Mouse (Mus musculus) MEL (cell line): Measurements from ENCODE around the gene Ergic1. TPM values are rescaled to one million over a fixed set of nuclear protein-coding genes. Genes with fewer than 3 reads are reported as not detected.

Experiments used
- CHD1 ChIP-seq: IDR thresholded peaks from 2 replicates; pipeline ENCODE4 v1.6.1; 2012; ENCODE audit warnings: low read depth, mild to moderate bottlenecking, inconsistent platforms, low read length, improper control_type of control experiment
- E2F4 ChIP-seq: IDR thresholded peaks from 2 replicates; pipeline ENCODE4 v1.6.1; 2011; ENCODE audit warnings: low read depth, low read length, improper control_type of control experiment, borderline replicate concordance
- ELF1 ChIP-seq: IDR thresholded peaks from 2 replicates; pipeline ENCODE4 v1.6.1; 2014; ENCODE audit warnings: low read depth, mild to moderate bottlenecking, inconsistent platforms, low read length, improper control_type of control experiment, moderate library complexity
- KAT2A ChIP-seq: conservative IDR thresholded peaks from 2 replicates; pipeline ENCODE4 v1.6.1; 2012; ENCODE audit warnings: low read depth, low read length, improper control_type of control experiment, inconsistent platforms
- MAX ChIP-seq: IDR thresholded peaks from 2 replicates; pipeline ENCODE4 v1.6.1; 2011; ENCODE audit warnings: low read length, improper control_type of control experiment
- MAZ ChIP-seq: IDR thresholded peaks from 2 replicates; pipeline ENCODE4 v1.6.1; 2012; ENCODE audit warnings: low read depth, mild to moderate bottlenecking, inconsistent platforms, low read length, improper control_type of control experiment
- MXI1 ChIP-seq: IDR thresholded peaks from 2 replicates; pipeline ENCODE4 v1.6.1; 2011; ENCODE audit warnings: mild to moderate bottlenecking, low read depth, low read length, improper control_type of control experiment
- MYB ChIP-seq: IDR thresholded peaks from 2 replicates; pipeline ENCODE4 v1.6.1; 2011; ENCODE audit warnings: mild to moderate bottlenecking, low read depth, low read length, improper control_type of control experiment
- POLR2AphosphoS2 ChIP-seq: IDR thresholded peaks from 2 replicates; pipeline ENCODE4 v1.6.1; 2011; ENCODE audit warnings: low read length, improper control_type of control experiment
- RAD21 ChIP-seq: IDR thresholded peaks from 2 replicates; pipeline ENCODE4 v1.6.1; 2011; ENCODE audit warnings: mild to moderate bottlenecking, low read depth, low read length, improper control_type of control experiment
- RCOR1 ChIP-seq: IDR thresholded peaks from 2 replicates; pipeline ENCODE4 v1.6.1; 2012; ENCODE audit warnings: low read depth, mild to moderate bottlenecking, inconsistent platforms, low read length, improper control_type of control experiment
- TAL1 ChIP-seq: IDR thresholded peaks from 2 replicates; pipeline ENCODE4 v1.6.1; 2012; ENCODE audit warnings: mild to moderate bottlenecking, inconsistent platforms, low read length, moderate library complexity, mixed read lengths
- TBP ChIP-seq: IDR thresholded peaks from 2 replicates; pipeline ENCODE4 v1.8.0; 2011; ENCODE audit warnings: low read depth, low read length, improper control_type of control experiment
- UBTF ChIP-seq: IDR thresholded peaks from 2 replicates; pipeline ENCODE4 v1.6.1; 2012; ENCODE audit warnings: low read depth, mild to moderate bottlenecking, inconsistent platforms, low read length, improper control_type of control experiment, moderate library complexity, borderline replicate concordance; ENCODE audit not compliant: insufficient read depth
- USF2 ChIP-seq, 2 experiments: IDR thresholded peaks; 2 replicates each; pipeline ENCODE4 v1.6.1; 2011 to 2012; ENCODE audit warnings: improper control_type of control experiment in 2 of 2, low read length in 2 of 2, borderline replicate concordance in 1 of 2, inconsistent platforms in 1 of 2, low read depth in 1 of 2, mild to moderate bottlenecking in 1 of 2; ENCODE audit not compliant: insufficient read depth in 1 of 2
- polyA plus RNA-seq, 2 experiments: library from polyadenylated mRNA; stranded (reverse) in 1 of 2; unstranded in 1 of 2; fragments of >175 nt in 1 of 2; fragments of >200 nt in 1 of 2; gene quantifications; 2 replicates each; pipeline versions ENCODE4 v1.2.1 to v1.2.4; 2012; ENCODE audit warnings: low replicate concordance in 2 of 2, low read depth in 1 of 2; ENCODE audit not compliant: insufficient read length in 2 of 2, insufficient read depth in 1 of 2, missing spikeins in 1 of 2
- total RNA-seq: library from RNA; depleted of rRNA; stranded (reverse); fragments of 300-350 nt; gene quantifications from 2 replicates; pipeline ENCODE4 v1.2.3, GENCODE M21; 2012; rRNA removed

The Ergic1 gene
- total and polyA plus RNA-seq, 3 experiments = 78.5 to 730 (median 95.6) TPM

DNA sequence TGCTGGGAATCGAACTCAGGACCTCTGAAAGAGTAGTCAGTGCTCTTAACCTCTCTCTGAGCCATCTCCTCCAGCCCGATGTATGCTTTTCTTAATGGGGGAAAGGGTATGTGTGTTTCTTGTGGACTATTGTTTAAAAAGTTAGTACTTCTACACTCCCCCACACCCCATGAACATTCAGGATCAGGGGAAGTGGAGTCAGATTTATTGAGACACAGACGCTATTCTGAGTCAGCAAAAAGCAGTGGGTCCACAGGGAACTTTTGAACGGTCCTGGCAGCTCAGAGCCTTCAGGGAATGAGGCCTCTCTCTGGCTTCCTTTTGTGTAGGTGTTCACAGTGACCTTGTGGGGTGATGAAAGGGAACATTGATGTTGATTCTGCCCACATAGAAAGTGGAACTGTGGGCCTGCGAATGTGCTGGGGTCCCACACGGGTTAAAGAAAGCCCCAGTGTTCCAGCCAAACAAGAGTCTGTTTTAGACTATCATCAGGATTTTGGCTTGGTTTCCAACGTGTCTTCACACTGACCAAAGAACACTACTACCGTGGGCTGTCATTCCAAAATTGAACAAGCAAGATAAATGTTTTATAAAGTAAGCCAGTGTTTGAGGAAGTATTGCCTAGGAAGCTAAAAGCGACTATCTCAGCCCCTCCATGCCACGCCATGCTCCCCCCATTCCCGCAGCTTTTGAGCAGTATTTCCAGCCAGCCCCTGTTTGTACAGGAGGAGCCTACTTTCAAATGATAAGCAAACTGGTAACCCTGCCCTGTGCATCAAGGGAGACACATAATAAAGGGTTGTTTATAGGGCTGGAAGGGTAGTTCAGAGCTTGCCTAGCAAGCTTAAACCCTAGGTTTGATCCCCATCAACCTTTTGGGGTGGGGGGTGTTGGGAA is 144.4 kb downstream of the Ergic1 start (continued):
- TF ChIP-seq UBTF (no peak), MXI1 (no peak; the same call in 1 of the 2 replicates), POLR2AphosphoS2 (no peak), ELF1 (no peak), USF2 (IDR thresholded peaks at IDR 0.05; ENCODE audit: borderline replicate concordance in 1 of 2, insufficient read depth in 1 of 2, low read depth in 1 of 2, low read length in 2 of 2) (no peak), TAL1 (peak; percentile 46), TBP (0 out of 2 replicates have a peak, but pooled peaks have one; percentile 43), RAD21 (no peak), E2F4 (no peak), MYB (no peak), CHD1 (no peak), KAT2A (no peak), MAZ (0 out of 2 replicates have a peak, but pooled peaks have one; percentile 36), MAX (no peak; the same call in 1 of the 2 replicates), RCOR1 (no peak; the same call in 1 of the 2 replicates)

Other genes starting within 250 kb of the Ergic1 start
- 0.12 and 0.13 TPM in 2 replicates for gene Neurl1b, start 146.7 kb upstream of the Ergic1 start, total RNA-seq
- under 1 TPM in 1 of 2 experiments, not detected in 1; 0.28 TPM for gene Neurl1b, start 146.7 kb upstream of the Ergic1 start, polyA plus RNA-seq
- gene Dusp1, start 639 bp downstream of the Ergic1 start, total RNA-seq = 0.96 and 1.0 TPM in 2 replicates
- gene Dusp1, start 639 bp downstream of the Ergic1 start, polyA plus RNA-seq = 1 to 10 TPM in 1 of 2 experiments, not detected in 1; 5.0 TPM
- gene Atp6v0e, start 101.7 kb downstream of the Ergic1 start, total RNA-seq = 163 and 173 TPM in 2 replicates
- gene Atp6v0e, start 101.7 kb downstream of the Ergic1 start, polyA plus RNA-seq = 100 to 1,000 TPM in 1 of 2 experiments, not detected in 1; 200 TPM
- 2.9 and 3.8 TPM in 2 replicates for gene Crebrf, start 154.2 kb downstream of the Ergic1 start, total RNA-seq
- gene Crebrf, start 154.2 kb downstream of the Ergic1 start, polyA plus RNA-seq = 1 to 10 TPM in 1 of 2 experiments, not detected in 1; 1.3 TPM
- gene Bnip1, start 219.6 kb downstream of the Ergic1 start, total RNA-seq = 34.8 and 44.1 TPM in 2 replicates
- 10 to 100 TPM in 1 of 2 experiments, not detected in 1; 44.2 TPM for gene Bnip1, start 219.6 kb downstream of the Ergic1 start, polyA plus RNA-seq